Mouse (Mus musculus): ENCODE results near the gene Defb47. TPM values are rescaled to one million over a fixed set of nuclear protein-coding genes. Genes with fewer than 3 reads are reported as not detected.

Gene Defb47
- polyA plus RNA-seq, 1 experiment from 2014 or later = not detected

- H3K4me3 ChIP-seq = no peak within 1 kb of the TSS
Measured at GRCm38 (mm10) chr14:63011471-63011870, 13.6 kb downstream of the Defb47 start, which contains the start of gene Defb43. Defb43 (plus strand) TSS chr14:63011771.

GRCm38 (mm10) chr14:63013082-63013481 is 15.2 kb downstream of the Defb47 start:
- Histone ChIP-seq H3K27me3 (no peaks in the 10 kb centered on the region), H3K27ac (replicated peaks) (no peak overlapping the region), H3K4me2 (no peak overlapping the region), H3K4me3 (no peak overlapping the region), H3K9ac (no peak overlapping the region), H3K9me3 (no peaks in the 10 kb centered on the region), H3K4me1 (replicated peaks) (no peaks in the 10 kb centered on the region), H3K36me3 (no peaks in the 10 kb centered on the region)
- WGBS = 90% methylated on average over 4 of the region's 4 CpGs
- ATAC-seq (ENCODE audit: low FRiP score, low read depth) = no peak

More at GRCm38 (mm10) chr14:63011471-63011870, 13.6 kb downstream of the Defb47 start, which contains the start of gene Defb43:
- Histone ChIP-seq H3K36me3 (no peaks in the 10 kb centered on the region), H3K9ac (no peak within 1 kb of the TSS), H3K27ac (replicated peaks) (no peak within 1 kb of the TSS), H3K4me1 (replicated peaks) (no peaks in the 10 kb centered on the region), H3K27me3 (no peaks in the 10 kb centered on the region), H3K4me2 (no peak within 1 kb of the TSS), H3K9me3 (no peaks in the 10 kb centered on the region)
- WGBS = 97% methylated on average over 5 of the region's 5 CpGs
- ATAC-seq (ENCODE audit: low FRiP score, low read depth) = no peak

- Histone ChIP-seq H3K36me3 (no peaks in the 10 kb centered on the region), H3K27me3 (no peaks in the 10 kb centered on the region), H3K9me3 (no peaks in the 10 kb centered on the region), H3K4me2 (no peak overlapping the region), H3K4me1 (replicated peaks) (no peaks in the 10 kb centered on the region), H3K9ac (no peak overlapping the region), H3K4me3 (no peak overlapping the region), H3K27ac (replicated peaks) (no peak overlapping the region)
- ATAC-seq (ENCODE audit: low FRiP score, low read depth) = no peak
- WGBS = 87% methylated on average over 4 of the region's 4 CpGs
Measured at GRCm38 (mm10) chr14:63014667-63015066, 16.8 kb downstream of the Defb47 start.

- H3K9me3 ChIP-seq = no peaks in the 10 kb centered on the region
- no peaks in the 10 kb centered on the region for H3K27me3 ChIP-seq
- no peak overlapping the region for H3K4me3 ChIP-seq
- no peak overlapping the region for H3K9ac ChIP-seq
- no peak overlapping the region for H3K27ac ChIP-seq (replicated peaks)
- no peaks in the 10 kb centered on the region for H3K4me1 ChIP-seq (replicated peaks)
- H3K36me3 ChIP-seq = no peaks in the 10 kb centered on the region
- H3K4me2 ChIP-seq = no peak overlapping the region
- no peak for ATAC-seq (ENCODE audit: low FRiP score, low read depth)
- 58% methylated on average over 6 of the region's 6 CpGs for WGBS
Measured at GRCm38 (mm10) chr14:63020524-63021156, 22.8 kb downstream of the Defb47 start.

- WGBS = 74% methylated on average over 3 of the region's 3 CpGs
- no peak within 1 kb of the TSS for H3K9ac ChIP-seq
- H3K36me3 ChIP-seq = no peaks in the 10 kb centered on the region
- ATAC-seq (ENCODE audit: low FRiP score, low read depth) = no peak
- no peaks in the 10 kb centered on the region for H3K9me3 ChIP-seq
- H3K27ac ChIP-seq (replicated peaks) = no peak within 1 kb of the TSS
- no peaks in the 10 kb centered on the region for H3K4me1 ChIP-seq (replicated peaks)
- no peak within 1 kb of the TSS for H3K4me3 ChIP-seq
- H3K4me2 ChIP-seq = no peak within 1 kb of the TSS
- no peaks in the 10 kb centered on the region for H3K27me3 ChIP-seq
Measured at GRCm38 (mm10) chr14:63046691-63047090, 48.8 kb downstream of the Defb47 start, which contains the start of gene Defb42. Defb42 (plus strand) TSS chr14:63046991.

GRCm38 (mm10) chr14:63049910-63050370 is 52.1 kb downstream of the Defb47 start, which contains the start of gene Defb30:
Defb30 (minus strand) TSS chr14:63049960.
- 62% methylated on average over 11 of the region's 14 CpGs for WGBS
- H3K9ac ChIP-seq = no peak within 1 kb of the TSS
- ATAC-seq (ENCODE audit: low FRiP score, low read depth) = no peak
- H3K36me3 ChIP-seq = no peaks in the 10 kb centered on the region
- no peak within 1 kb of the TSS for H3K27ac ChIP-seq (replicated peaks)
- no peak within 1 kb of the TSS for H3K4me3 ChIP-seq
- H3K4me1 ChIP-seq (replicated peaks) = 0 out of 2 replicates have a peak, but pooled peaks cover 3% of the 10 kb centered on the region
- no peak within 1 kb of the TSS for H3K4me2 ChIP-seq
- no peaks in the 10 kb centered on the region for H3K27me3 ChIP-seq
- no peaks in the 10 kb centered on the region for H3K9me3 ChIP-seq

Other genes with a start within 250 kb of the Defb47 start
- 14.5 and 14.7 TPM in 2 replicates for gene Ints6, start 236.9 kb upstream of the Defb47 start, polyA plus RNA-seq (2015; fragmentation: Nextera tagmentation; extraction: Ambion mirVana)
- gene Wdfy2, start 160.4 kb upstream of the Defb47 start, polyA plus RNA-seq (2015; fragmentation: Nextera tagmentation; extraction: Ambion mirVana) = 7.6 and 8.1 TPM in 2 replicates
- gene Defb48, start 13.6 kb upstream of the Defb47 start, polyA plus RNA-seq (2015; fragmentation: Nextera tagmentation; extraction: Ambion mirVana) = not detected in 2 replicates
- not detected in 2 replicates for gene Defb43, start 13.7 kb downstream of the Defb47 start, polyA plus RNA-seq (2015; fragmentation: Nextera tagmentation; extraction: Ambion mirVana)
- gene Defb42, start 48.9 kb downstream of the Defb47 start, polyA plus RNA-seq (2015; fragmentation: Nextera tagmentation; extraction: Ambion mirVana) = 0.64 and 0.75 TPM in 2 replicates
- not detected in 2 replicates for gene Defb30, start 51.9 kb downstream of the Defb47 start, polyA plus RNA-seq (2015; fragmentation: Nextera tagmentation; extraction: Ambion mirVana)

Measured in hindbrain, embryonic 15.5 days (tissue).